Mouse (Mus musculus) fibroblast of lung, adult 2 months (primary cell): ENCODE measurements around the gene Olfr1122.
"Not testable (repeated sequence)": the region's sequence is repeated elsewhere in the genome, so short reads cannot be mapped to it uniquely, and the experiment has no call there.

Experiments
- DNase-seq: peaks from one replicate; pipeline ENCODE4 v3.0.0-alpha.2; 2011; ENCODE audit warnings: low read depth

The Olfr1122 gene

DNA sequence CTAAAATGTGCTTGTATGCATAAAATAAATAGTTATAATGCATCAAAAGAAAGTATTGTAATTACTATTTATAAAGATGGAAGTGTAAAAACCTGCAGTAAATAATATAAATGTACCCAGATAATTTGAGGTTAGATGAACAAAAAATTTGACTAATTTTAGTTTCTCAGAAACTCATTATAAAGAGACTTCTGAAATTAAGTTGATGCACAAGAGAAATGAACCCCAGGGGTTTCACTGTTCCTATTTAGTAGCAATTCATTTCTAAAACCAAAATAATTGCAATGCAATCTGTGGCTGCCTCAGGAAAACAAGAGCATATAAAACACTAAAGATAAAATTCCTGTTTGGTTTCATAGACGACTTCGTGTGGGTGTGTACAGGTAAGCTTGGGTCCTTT lies at the start of gene Olfr1122:
TSS of gene Olfr1122 (plus strand) at position 301 of the 400 bp plus-strand sequence.
- DNase-seq: no peak

DNA sequence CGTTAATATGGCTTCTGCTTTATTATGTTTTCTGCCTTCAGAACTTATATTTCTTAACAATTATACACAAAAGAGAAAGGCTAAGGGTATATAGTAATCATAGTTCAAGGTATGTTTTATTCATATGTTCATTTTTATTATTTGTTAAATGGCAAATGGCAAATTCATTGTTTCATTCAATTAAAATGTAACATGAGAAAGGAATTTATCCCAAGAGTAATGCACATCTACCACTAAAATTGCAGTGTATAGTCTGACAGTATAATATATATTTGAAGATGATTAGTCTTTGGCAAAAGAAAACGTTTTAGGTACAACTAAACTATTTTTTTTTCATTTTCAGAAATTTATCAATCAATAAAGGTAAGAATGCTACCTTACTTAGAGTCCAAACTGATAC lies 31.1 kb upstream of the Olfr1122 start, which contains the start of gene Olfr1120:
TSS of gene Olfr1120 (plus strand) at position 301 of the 400 bp plus-strand sequence.
- no peak for DNase-seq

DNA sequence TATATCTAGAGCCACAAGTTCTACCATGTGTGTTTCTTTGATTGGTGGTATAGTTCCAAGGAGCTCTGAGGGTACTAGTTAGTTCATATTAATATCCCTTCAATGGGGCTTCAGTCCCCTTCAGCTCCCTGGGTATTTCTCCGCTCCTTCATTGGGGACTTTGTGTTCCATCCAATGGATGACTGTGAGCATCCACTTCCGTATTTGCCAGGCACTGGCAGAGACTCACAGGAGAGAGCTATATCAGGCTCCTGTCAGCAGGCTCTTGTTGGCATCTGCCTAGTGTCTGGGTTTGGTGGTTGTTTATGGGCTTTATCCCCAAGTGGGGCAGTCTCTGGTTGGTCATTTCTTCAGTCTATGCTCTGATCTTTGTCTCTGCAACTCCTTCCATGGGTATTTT lies 25.5 kb upstream of the Olfr1122 start:
- DNase-seq: not testable (repeated sequence)

DNA sequence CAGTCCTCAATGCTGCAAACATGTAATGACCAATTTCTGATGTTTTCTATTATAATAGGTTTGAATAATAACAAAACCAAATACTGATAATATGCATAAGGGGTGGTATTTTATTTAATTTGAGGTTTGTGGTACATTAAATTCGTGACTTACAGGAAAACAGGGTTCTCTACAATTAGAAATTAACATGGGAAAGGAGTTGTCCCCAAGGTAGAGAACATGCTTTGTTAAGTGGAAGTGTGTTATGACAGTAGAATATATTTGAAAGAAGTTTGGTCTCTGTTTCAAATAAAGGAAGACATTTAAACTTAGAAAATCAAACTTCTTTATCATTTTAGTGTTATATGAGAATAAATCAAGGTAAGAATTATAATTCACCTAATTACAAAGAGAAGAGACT lies 16.1 kb upstream of the Olfr1122 start, which contains the start of gene Olfr1121:
TSS of gene Olfr1121 (plus strand) at position 301 of the 400 bp plus-strand sequence.
- no peak for DNase-seq

DNA sequence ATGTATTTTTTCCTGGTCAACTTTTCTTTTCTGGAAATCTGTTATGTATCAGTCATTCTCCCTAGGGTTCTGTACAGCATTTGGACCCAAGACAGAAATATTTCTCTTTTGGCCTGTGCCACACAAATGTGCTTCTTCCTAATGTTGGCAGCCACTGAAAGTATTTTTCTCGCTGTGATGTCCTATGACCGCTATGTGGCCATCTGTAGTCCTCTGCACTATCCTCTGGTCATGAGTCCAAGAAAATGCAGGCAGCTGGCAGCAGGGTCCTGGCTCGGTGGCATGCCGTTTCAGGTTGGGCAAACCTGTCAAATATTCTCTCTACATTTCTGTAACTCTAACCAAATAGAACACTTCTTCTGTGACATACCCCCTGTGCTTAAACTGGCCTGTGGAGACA lies 13.9 kb upstream of the Olfr1122 start:
- DNase-seq: no peak

DNA sequence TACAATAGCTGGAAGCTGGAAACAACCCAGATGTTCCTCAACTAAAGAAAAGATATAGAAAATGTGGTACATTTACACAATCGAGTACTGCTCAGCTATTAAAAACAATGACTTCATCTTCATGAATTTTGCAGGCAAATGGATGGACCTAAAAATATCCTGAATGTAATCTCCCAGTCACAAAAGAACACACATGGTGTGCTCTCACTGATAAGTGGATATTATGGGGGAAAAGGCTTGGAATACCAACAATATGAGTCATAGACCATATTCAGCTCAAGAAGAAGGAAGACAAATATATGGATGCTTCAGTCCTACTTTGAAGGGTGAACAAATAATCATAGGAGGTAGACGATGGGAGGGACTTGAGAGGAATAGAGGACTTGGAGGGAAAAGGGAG lies 1.7 kb upstream of the Olfr1122 start:
- no peak for DNase-seq

DNA sequence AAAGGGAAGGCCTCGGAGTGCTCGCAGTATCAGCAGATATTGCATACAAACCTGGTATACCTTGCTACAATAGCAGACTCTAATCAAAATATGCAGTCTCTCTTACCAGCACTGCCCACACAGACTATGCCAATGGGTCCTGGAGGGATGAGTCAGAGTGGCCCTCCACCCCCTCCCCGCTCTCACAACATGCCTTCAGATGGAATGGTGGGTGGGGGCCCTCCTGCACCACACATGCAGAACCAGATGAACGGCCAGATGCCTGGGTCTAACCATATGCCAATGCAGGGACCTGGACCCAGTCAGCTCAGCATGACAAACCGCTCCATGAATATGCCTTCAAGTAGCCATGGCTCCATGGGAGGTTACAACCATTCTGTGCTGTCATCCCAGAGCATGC lies 8.0 kb downstream of the Olfr1122 start:
- DNase-seq: not testable (repeated sequence)

DNA sequence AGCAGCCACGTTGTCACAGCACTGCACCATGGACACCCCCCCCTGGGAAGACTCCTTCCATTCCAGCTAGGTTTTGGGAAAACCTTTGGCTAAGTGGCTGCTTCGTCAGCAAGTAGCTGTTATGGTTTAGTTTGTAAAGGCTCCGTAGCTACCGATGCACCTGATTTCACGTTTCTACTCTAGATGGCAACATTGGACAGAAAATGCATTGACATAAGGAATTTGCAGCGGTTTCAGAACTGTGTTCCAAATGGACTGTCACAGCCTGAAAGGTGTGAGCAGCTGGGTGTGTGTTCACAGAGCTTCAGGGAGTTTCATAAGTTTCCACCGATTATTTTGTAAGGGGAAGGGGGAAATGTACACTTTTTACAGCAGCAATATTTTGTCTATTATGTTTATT lies 9.0 kb downstream of the Olfr1122 start:
- DNase-seq: not testable (repeated sequence)

DNA sequence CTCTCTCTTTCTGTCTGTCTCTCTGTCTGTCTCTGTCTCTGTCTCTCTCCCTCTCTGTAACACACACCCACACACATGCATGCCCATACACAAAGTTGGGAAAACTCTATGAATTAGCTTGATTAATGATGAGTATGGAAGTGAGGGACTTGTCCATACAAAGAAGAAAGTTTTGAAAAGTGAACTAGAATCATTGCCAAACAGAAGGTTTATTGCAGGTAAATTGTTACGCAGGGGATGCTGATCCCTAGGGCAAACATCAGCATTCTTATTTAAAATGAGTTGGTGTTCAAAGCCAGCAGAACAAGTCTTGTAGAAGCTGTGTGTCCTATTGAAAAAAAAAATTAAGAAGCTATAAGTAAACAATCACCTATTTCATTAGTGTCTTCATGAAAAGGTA lies 30.7 kb downstream of the Olfr1122 start, which contains the start of gene Olfr1123:
TSS of gene Olfr1123 (plus strand) at position 301 of the 400 bp plus-strand sequence.
- no peak for DNase-seq

DNA sequence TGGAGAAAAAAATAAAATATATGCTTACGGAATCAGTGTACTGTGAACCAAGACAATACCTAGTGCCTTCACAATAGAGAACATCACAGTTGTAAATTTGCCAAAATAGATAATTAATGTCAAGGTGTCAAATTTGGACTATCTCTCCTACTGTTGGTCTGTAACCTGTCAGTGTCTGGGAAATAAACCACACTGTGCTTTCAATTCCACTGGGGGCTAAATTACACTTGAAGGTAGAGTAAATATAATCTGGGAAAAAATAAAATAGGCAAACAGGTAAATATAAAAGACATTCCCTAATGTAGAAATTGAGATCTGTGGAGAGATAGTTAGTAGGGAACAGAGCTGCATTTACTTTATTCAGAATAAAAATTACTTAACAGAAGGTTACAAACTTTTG lies 44.3 kb downstream of the Olfr1122 start, which contains the start of gene Olfr1124:
TSS of gene Olfr1124 (plus strand) at position 301 of the 400 bp plus-strand sequence.
- no peak for DNase-seq

DNA sequence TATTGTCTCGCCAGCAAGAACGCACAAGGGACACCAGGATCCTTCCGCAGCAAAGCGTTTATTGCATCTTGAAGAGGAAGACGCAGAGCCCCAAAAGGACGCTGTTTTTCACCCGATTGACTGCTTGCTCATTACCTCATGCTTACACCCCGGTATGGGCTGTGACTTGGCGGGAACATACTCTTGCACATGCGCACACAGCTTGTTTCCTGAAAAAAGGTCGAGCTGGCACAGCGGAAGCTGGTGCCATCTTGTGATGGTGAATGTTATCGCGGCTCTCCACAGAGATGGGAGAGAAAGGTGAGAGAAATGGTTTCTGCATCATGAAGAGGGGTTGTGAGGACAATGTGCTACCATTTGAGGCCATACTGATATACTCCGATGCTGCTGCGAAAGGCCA lies 52.1 kb downstream of the Olfr1122 start:
- DNase-seq: no peak
